Comparison of ENCODE assay signal across 14 mouse cellular contexts in the genomic region with DNA sequence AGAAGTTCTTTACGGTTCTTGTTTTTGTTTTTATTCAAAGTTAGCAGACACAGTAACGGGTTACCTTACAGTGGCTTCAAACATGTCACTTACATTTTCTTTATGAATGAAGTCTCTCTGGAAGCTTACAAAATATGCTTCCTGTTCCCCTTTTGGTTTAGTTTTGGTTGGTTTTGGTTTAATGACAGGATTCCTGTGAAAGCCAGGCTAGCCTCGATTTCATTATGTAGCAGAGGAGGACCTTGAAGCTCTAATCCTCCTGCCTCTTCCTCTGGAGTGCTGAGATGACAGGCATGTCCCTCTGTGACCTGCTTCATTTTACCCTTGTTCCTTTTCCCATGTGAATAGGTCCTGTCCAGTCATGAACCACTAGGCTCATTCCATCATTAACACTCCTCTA.
"Had no signal": no experiment of that assay in that cellular context is flagged by ENCODE, and none has a peak within 500 bp of the region (broad histone marks: within the 10 kb centered on the region; RNA-seq: fewer than 3 reads in every experiment).

No protein-coding gene starts in this region.

- H3K4me1 ChIP-seq: midbrain, embryonic 10.5 days; midbrain, embryonic 13.5 days had no signal

- ATAC-seq: liver, postnatal 0 days; lung, postnatal 0 days; midbrain, embryonic 13.5 days; midbrain, embryonic 16.5 days had no signal

- H3K9ac ChIP-seq: liver, embryonic 14.5 days; liver, postnatal 0 days; lung, embryonic 14.5 days; midbrain, embryonic 13.5 days had no signal

- DNase-seq: kidney, adult 9 months; kidney, postnatal 14 days; liver, postnatal 0 days; lung, embryonic 14.5 days; thymus, adult 18-20 months; thymus, postnatal 36 days had no signal

- H3K9me3 ChIP-seq: midbrain, embryonic 10.5 days had no signal

- H3K27ac ChIP-seq: liver, embryonic 14.5 days; macrophage; midbrain, embryonic 10.5 days; midbrain, embryonic 13.5 days had no signal

- H3K4me3 ChIP-seq: left cerebral cortex, adult 2 months; megakaryocyte, embryonic 14.5 days; midbrain, embryonic 10.5 days; midbrain, embryonic 13.5 days had no signal

- H3K27me3 ChIP-seq: midbrain, embryonic 13.5 days had no signal

- H3K4me2 ChIP-seq: lung, embryonic 14.5 days; midbrain, embryonic 13.5 days had no signal

- H3K36me3 ChIP-seq: midbrain, embryonic 10.5 days had no signal
